Mouse (Mus musculus): Measurements from ENCODE around the gene Gm14410. TPM values are rescaled to one million over a fixed set of nuclear protein-coding genes. Genes with fewer than 3 reads are reported as not detected.
"Not testable (repeated sequence)": the region's sequence is repeated elsewhere in the genome, so short reads cannot be mapped to it uniquely, and the experiment has no call there.

Gm14410 gene
- total RNA-seq (2014; fragmentation: Nextera tagmentation), result 26.7 and 45.6 TPM in 2 replicates
- total RNA-seq (2017), result 18.9 and 25.6 TPM in 2 replicates
- 3.4 and 7.1 TPM in 2 replicates for polyA plus RNA-seq (2012)

DNA sequence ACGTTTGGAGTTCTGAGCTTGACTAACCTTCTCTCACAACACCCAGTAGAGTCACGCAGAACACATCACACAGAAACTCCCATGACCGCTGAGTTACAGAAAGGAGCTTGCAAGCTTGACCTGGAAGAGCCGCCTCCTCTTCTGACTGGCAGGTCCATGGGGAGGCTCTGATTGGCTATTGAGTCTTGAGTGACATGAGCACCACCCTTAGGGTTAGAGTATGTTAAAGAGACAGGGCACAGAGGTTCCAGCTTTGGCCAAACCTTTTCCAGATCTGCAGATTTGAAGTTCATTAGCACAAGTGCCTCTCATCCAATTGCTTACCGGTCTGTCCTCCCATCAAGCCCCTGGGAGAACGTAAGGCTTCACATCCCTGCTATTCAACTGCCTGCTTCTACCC is at the start of gene Gm14410:
TSS of gene Gm14410 (minus strand) at position 81 of the 400 bp plus-strand sequence.
- not testable (repeated sequence) for DNase-seq (ENCODE audit: low spot score)
- H3K4me3 ChIP-seq (ENCODE audit: low read depth, low read length), result peak within 1 kb of the TSS; percentile 69
- peak; percentile 57; the same call in 1 of the 2 replicates for ATAC-seq (ENCODE audit: extremely low read depth, insufficient number of reproducible peaks, low FRiP score, poor library complexity, severe bottlenecking)

DNA sequence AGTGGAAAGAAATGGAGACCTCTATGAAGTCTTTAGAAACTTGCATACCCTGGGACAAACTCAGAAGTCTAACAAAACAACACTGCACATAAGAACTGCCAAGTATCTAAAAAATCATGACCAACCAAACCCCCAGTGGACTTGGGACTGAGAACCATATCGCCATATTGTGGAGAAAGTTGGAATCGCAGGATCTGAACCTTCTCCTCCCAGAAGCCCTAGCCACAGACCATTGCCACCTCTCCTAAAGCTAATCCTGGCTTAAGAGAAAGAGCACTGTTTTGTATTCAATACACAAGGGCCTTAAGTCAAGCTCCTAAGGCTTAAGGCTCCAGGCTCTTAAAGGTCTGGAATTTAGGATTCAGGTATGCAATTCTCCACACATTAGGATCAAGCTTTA is 41.2 kb upstream of the Gm14410 start:
- not testable (repeated sequence) for H3K4me1 ChIP-seq (ENCODE audit: insufficient read depth, low read depth, low read length); H3K36me3 ChIP-seq (replicated peaks); H3K27me3 ChIP-seq (ENCODE audit: insufficient read depth, low read length); H3K4me3 ChIP-seq (ENCODE audit: low read depth, low read length); DNase-seq (ENCODE audit: low spot score); ATAC-seq (ENCODE audit: extremely low read depth, insufficient number of reproducible peaks, low FRiP score, poor library complexity, severe bottlenecking); H3K9me3 ChIP-seq (replicated peaks)

More for the DNA sequence above, at the start of gene Gm14410:
- not testable (repeated sequence) for H3K27me3 ChIP-seq (ENCODE audit: insufficient read depth, low read length); H3K4me1 ChIP-seq (ENCODE audit: insufficient read depth, low read depth, low read length); H3K36me3 ChIP-seq (replicated peaks); H3K9me3 ChIP-seq (replicated peaks)

GRCm38 (mm10) chr2:177230461-177230860 is 24.2 kb upstream of the Gm14410 start:
- not testable (repeated sequence) for DNase-seq (ENCODE audit: low spot score); ATAC-seq (ENCODE audit: extremely low read depth, insufficient number of reproducible peaks, low FRiP score, poor library complexity, severe bottlenecking); H3K4me3 ChIP-seq (ENCODE audit: low read depth, low read length)

GRCm38 (mm10) chr2:177172749-177173148 is 33.5 kb downstream of the Gm14410 start:
- H3K27me3 ChIP-seq (ENCODE audit: insufficient read depth, low read length); ATAC-seq (ENCODE audit: extremely low read depth, insufficient number of reproducible peaks, low FRiP score, poor library complexity, severe bottlenecking); DNase-seq (ENCODE audit: low spot score); H3K4me1 ChIP-seq (ENCODE audit: insufficient read depth, low read depth, low read length); H3K36me3 ChIP-seq (replicated peaks); H3K9me3 ChIP-seq (replicated peaks): not testable (repeated sequence)
- H3K4me3 ChIP-seq (ENCODE audit: low read depth, low read length), result peak overlapping the region; percentile 61

More at GRCm38 (mm10) chr2:177230461-177230860, 24.2 kb upstream of the Gm14410 start:
- H3K4me1 ChIP-seq (ENCODE audit: insufficient read depth, low read depth, low read length); H3K36me3 ChIP-seq (replicated peaks); H3K27me3 ChIP-seq (ENCODE audit: insufficient read depth, low read length); H3K9me3 ChIP-seq (replicated peaks): not testable (repeated sequence)

Other genes starting within 250 kb of the Gm14410 start
- gene Gm14419, start 205.5 kb downstream of the Gm14410 start, total RNA-seq (2014; fragmentation: Nextera tagmentation), result 27.6 and 27.7 TPM in 2 replicates
- 9.3 and 35.5 TPM in 2 replicates for gene Gm14419, start 205.5 kb downstream of the Gm14410 start, total RNA-seq (2017)
- 0.24 and 0.64 TPM in 2 replicates for gene Gm14419, start 205.5 kb downstream of the Gm14410 start, polyA plus RNA-seq (2012)
- 12.5 and 12.9 TPM in 2 replicates for gene Gm14401, start 132.1 kb downstream of the Gm14410 start, total RNA-seq (2014; fragmentation: Nextera tagmentation)
- 6.9 and 10.2 TPM in 2 replicates for gene Gm14401, start 132.1 kb downstream of the Gm14410 start, total RNA-seq (2017)
- gene Gm14401, start 132.1 kb downstream of the Gm14410 start, polyA plus RNA-seq (2012), result 0.05 and 0.07 TPM in 2 replicates
- gene Gm14409, start 60.6 kb upstream of the Gm14410 start, total RNA-seq (2014; fragmentation: Nextera tagmentation), result 3.2 and 4.4 TPM in 2 replicates
- gene Gm14409, start 60.6 kb upstream of the Gm14410 start, total RNA-seq (2017), result 1.3 and 1.7 TPM in 2 replicates
- gene Gm14409, start 60.6 kb upstream of the Gm14410 start, polyA plus RNA-seq (2012), result 0.06 TPM in 1 of 2 replicates, not detected in the other
- gene Gm14412, start 117.9 kb upstream of the Gm14410 start, total RNA-seq (2014; fragmentation: Nextera tagmentation), result 32.1 and 37.0 TPM in 2 replicates
- 6.5 and 11.4 TPM in 2 replicates for gene Gm14412, start 117.9 kb upstream of the Gm14410 start, total RNA-seq (2017)
- 0.24 and 0.46 TPM in 2 replicates for gene Gm14412, start 117.9 kb upstream of the Gm14410 start, polyA plus RNA-seq (2012)
- not detected in 2 replicates for gene Gm14418, start 191.9 kb upstream of the Gm14410 start, total RNA-seq (2014; fragmentation: Nextera tagmentation)
- gene Gm14418, start 191.9 kb upstream of the Gm14410 start, total RNA-seq (2017), result 0.11 TPM in 1 of 2 replicates, not detected in the other
- gene Gm14418, start 191.9 kb upstream of the Gm14410 start, polyA plus RNA-seq (2012), result not detected in 2 replicates